Mouse (Mus musculus) small intestine, adult 2 months (tissue): ENCODE measurements around the gene Atg4b. TPM values are rescaled to one million over a fixed set of nuclear protein-coding genes. Genes with fewer than 3 reads are reported as not detected.
"Not testable (repeated sequence)": the region's sequence is repeated elsewhere in the genome, so short reads cannot be mapped to it uniquely, and the experiment has no call there.

Experiments
- H3K27ac ChIP-seq: fragments of 200-500 bp; 2 replicates; pipeline ENCODE4 v1.5.1; 2012; ENCODE audit warnings: low read depth, low read length, control low read depth, inconsistent platforms; ENCODE audit not compliant: insufficient read depth
- H3K27me3 ChIP-seq: fragments of 200-500 bp; 2 replicates; pipeline ENCODE4 v1.6.1; 2012; ENCODE audit warnings: mild to moderate bottlenecking, moderate library complexity, low read length, inconsistent platforms; ENCODE audit not compliant: control insufficient read depth, insufficient read depth
- H3K36me3 ChIP-seq: fragments of 200-500 bp; 2 replicates; pipeline ENCODE4 v1.6.1; 2012; ENCODE audit warnings: mild to moderate bottlenecking, low read length, control low read depth, inconsistent platforms; ENCODE audit not compliant: control insufficient read depth, insufficient read depth
- H3K4me1 ChIP-seq: fragments of 200-500 bp; 2 replicates; pipeline ENCODE4 v1.6.1; 2012; ENCODE audit warnings: low read length, inconsistent platforms, mixed read lengths; ENCODE audit not compliant: control insufficient read depth, insufficient read depth, insufficient read length
- H3K4me3 ChIP-seq: fragments of 200-500 bp; 2 replicates; pipeline ENCODE4 v1.5.1; 2012; ENCODE audit warnings: low read depth, mild to moderate bottlenecking, control low read depth, inconsistent platforms, low read length, moderate library complexity
- CTCF ChIP-seq: fragments of 200-500 bp; IDR thresholded peaks from 2 replicates; pipeline ENCODE4 v1.5.1; 2012; ENCODE audit warnings: low read depth, mild to moderate bottlenecking, control low read depth, inconsistent platforms, low read length, moderate library complexity, mixed read lengths; ENCODE audit not compliant: insufficient replicate concordance, insufficient read length; ENCODE audit errors: extremely low read depth
- POLR2A ChIP-seq: fragments of 200-500 bp; IDR thresholded peaks from 2 replicates; pipeline ENCODE4 v1.6.1; 2012; ENCODE audit warnings: low read depth, mild to moderate bottlenecking, control low read depth, inconsistent platforms, low read length, moderate library complexity
- WGBS: fragments of 180-500 bp; shearing (Covaris S2); methylation state at CpG from one replicate; pipeline ENCODE4 v1.1.7; 2018; 5-methylcytosine and 5-hydroxymethylcytosine counted together
- polyA plus RNA-seq: library from polyadenylated mRNA; depleted of rRNA; stranded (reverse); fragments of >200 nt; gene quantifications from 2 replicates; pipeline ENCODE4 v1.2.3, GENCODE M21; 2012

Gene Atg4b
- polyA plus RNA-seq, 1 experiment = 44.7 TPM

GRCm38 (mm10) chr1:93755291-93755610 lies 4.0 kb downstream of the Atg4b start:
- peak overlapping the region; percentile 57 for H3K27ac ChIP-seq
- under 1% methylated on average over 13 of the region's 13 CpGs for WGBS
- H3K4me1 ChIP-seq = no peaks in the 10 kb centered on the region; the same call in 1 of the 2 replicates

GRCm38 (mm10) chr1:93755618-93756017 lies 4.3 kb downstream of the Atg4b start:
- WGBS = 15% methylated on average over 7 of the region's 7 CpGs
- no peak for TF ChIP-seq POLR2A
- TF ChIP-seq CTCF = no peak
- no peak overlapping the region; the same call in 1 of the 2 replicates for H3K4me3 ChIP-seq

More at GRCm38 (mm10) chr1:93755291-93755610, 4.0 kb downstream of the Atg4b start:
- peak overlapping the region; percentile 93 for H3K4me3 ChIP-seq
- TF ChIP-seq POLR2A (no peak), CTCF (no peak)
- H3K27me3 ChIP-seq = no peaks in the 10 kb centered on the region
- H3K36me3 ChIP-seq = peaks cover 4% of the 10 kb centered on the region; the same call in 1 of the 2 replicates

GRCm38 (mm10) chr1:93756154-93756553 lies 4.9 kb downstream of the Atg4b start:
- Histone ChIP-seq H3K27ac (no peak overlapping the region), H3K27me3 (no peaks in the 10 kb centered on the region), H3K4me3 (no peak overlapping the region), H3K4me1 (no peaks in the 10 kb centered on the region; the same call in 1 of the 2 replicates), H3K36me3 (no peaks in the 10 kb centered on the region)
- TF ChIP-seq POLR2A (no peak), CTCF (no peak)

More at GRCm38 (mm10) chr1:93755618-93756017, 4.3 kb downstream of the Atg4b start:
- peaks cover 1% of the 10 kb centered on the region; the same call in 1 of the 2 replicates for H3K36me3 ChIP-seq
- H3K27me3 ChIP-seq = no peaks in the 10 kb centered on the region
- H3K4me1 ChIP-seq = no peaks in the 10 kb centered on the region; the same call in 1 of the 2 replicates
- H3K27ac ChIP-seq = no peak overlapping the region

GRCm38 (mm10) chr1:93760076-93760475 lies 8.8 kb downstream of the Atg4b start:
- WGBS = 91% methylated on average over 1 of the region's 1 CpGs

GRCm38 (mm10) chr1:93763531-93763930 lies 12.2 kb downstream of the Atg4b start:
- H3K27ac ChIP-seq, H3K4me3 ChIP-seq, H3K36me3 ChIP-seq, H3K4me1 ChIP-seq, H3K27me3 ChIP-seq: not testable (repeated sequence)
- WGBS = 52% methylated on average over 3 of the region's 3 CpGs

More at GRCm38 (mm10) chr1:93760076-93760475, 8.8 kb downstream of the Atg4b start:
- Histone ChIP-seq H3K4me3 (no peak overlapping the region), H3K36me3 (no peaks in the 10 kb centered on the region), H3K4me1 (peaks cover 2% of the 10 kb centered on the region; the same call in 1 of the 2 replicates), H3K27me3 (no peaks in the 10 kb centered on the region), H3K27ac (no peak overlapping the region)
- TF ChIP-seq POLR2A = no peak
- TF ChIP-seq CTCF = no peak

GRCm38 (mm10) chr1:93764871-93765591 lies 13.7 kb downstream of the Atg4b start:
- no peaks in the 10 kb centered on the region for H3K27me3 ChIP-seq
- no peak overlapping the region for H3K4me3 ChIP-seq
- peaks cover 2% of the 10 kb centered on the region; the same call in 1 of the 2 replicates for H3K36me3 ChIP-seq
- no peak overlapping the region for H3K27ac ChIP-seq
- 0 out of 2 replicates have a peak, but pooled peaks cover 2% of the 10 kb centered on the region for H3K4me1 ChIP-seq
- WGBS = 89% methylated on average over 9 of the region's 9 CpGs
- TF ChIP-seq CTCF (no peak), POLR2A (no peak)

- H3K27me3 ChIP-seq = no peaks in the 10 kb centered on the region
- H3K27ac ChIP-seq = no peak overlapping the region
- WGBS = 94% methylated on average over 6 of the region's 6 CpGs
- H3K36me3 ChIP-seq = peaks cover 8% of the 10 kb centered on the region
- TF ChIP-seq CTCF (no peak), POLR2A (no peak)
- H3K4me3 ChIP-seq = no peak overlapping the region
- 0 out of 2 replicates have a peak, but pooled peaks cover 2% of the 10 kb centered on the region for H3K4me1 ChIP-seq
Observed at GRCm38 (mm10) chr1:93767600-93767999, 16.3 kb downstream of the Atg4b start.
